Comparison of ENCODE assay signal across 8 mouse cellular contexts in genomic region chr11:58171459-58172091, GRCm38 (mm10). TPM values are rescaled to one million over a fixed set of nuclear protein-coding genes. Genes with fewer than 3 reads are reported as not detected.
DNase-seq lines count a peak whose midpoint lies in the region; ATAC-seq lines count a peak whose summit lies in the region.

Mrpl22 (plus strand) TSS chr11:58171661.

- peak within 1 kb of the TSS; percentile 70 for H3K4me3 ChIP-seq in forebrain, embryonic 14.5 days (ENCODE audit: low read depth, low read length)
- H3K4me3 ChIP-seq in neural tube, embryonic 15.5 days (replicated peaks): peak within 1 kb of the TSS; percentile 65

- peak; percentile 79 for ATAC-seq in forebrain, embryonic 14.5 days
- peak; percentile 60; the same call in 1 of the 2 replicates for ATAC-seq in neural tube, embryonic 15.5 days (ENCODE audit: low FRiP score)

- peaks cover 35% of the 10 kb centered on the region for H3K36me3 ChIP-seq in forebrain, embryonic 14.5 days (ENCODE audit: control insufficient read depth, insufficient read depth, low read length)
- peaks cover 37% of the 10 kb centered on the region for H3K36me3 ChIP-seq in neural tube, embryonic 15.5 days

- H3K9ac ChIP-seq in forebrain, embryonic 14.5 days (ENCODE audit: low read length): peak within 1 kb of the TSS; percentile 84
- H3K9ac ChIP-seq in neural tube, embryonic 15.5 days (replicated peaks): peak within 1 kb of the TSS; percentile 53

- peak; percentile 99 for DNase-seq in ES-CJ7 (ENCODE audit: low read depth, low spot score)
- peak; percentile 93 for DNase-seq in cerebellum, adult 11 months
- DNase-seq in forebrain, embryonic 14.5 days (ENCODE audit: low spot score): peak; percentile 98
- peak; percentile 96 to 98 for DNase-seq in heart, postnatal 14 days
- peak; percentile 95 for DNase-seq in layer of hippocampus, adult 11-12 months (ENCODE audit: low spot score)
- DNase-seq in lung, adult 18-20 months: peak; percentile 95 to 97
- DNase-seq in testis, postnatal 14 days (ENCODE audit: low spot score): peak; percentile 93

- H3K27ac ChIP-seq in forebrain, embryonic 14.5 days (ENCODE audit: low read depth, low read length): peak within 1 kb of the TSS; percentile 63
- peak within 1 kb of the TSS; percentile 69 for H3K27ac ChIP-seq in neural tube, embryonic 15.5 days (replicated peaks)

- 1% methylated on average over 34 of the region's 34 CpGs for WGBS in forebrain, embryonic 14.5 days
- WGBS in neural tube, embryonic 15.5 days: under 1% methylated on average over 34 of the region's 34 CpGs

- H3K27me3 ChIP-seq in forebrain, embryonic 14.5 days (replicated peaks; ENCODE audit: control insufficient read depth, insufficient read depth, low read length): no peaks in the 10 kb centered on the region
- no peaks in the 10 kb centered on the region for H3K27me3 ChIP-seq in neural tube, embryonic 15.5 days (replicated peaks)

- intact Hi-C loops in heart, postnatal 14 days (cut with DNase I): no loop called here

- H3K4me2 ChIP-seq in forebrain, embryonic 14.5 days (ENCODE audit: low read length): peak within 1 kb of the TSS; percentile 83
- H3K4me2 ChIP-seq in neural tube, embryonic 15.5 days: peak within 1 kb of the TSS; percentile 73

- H3K4me1 ChIP-seq in forebrain, embryonic 14.5 days (ENCODE audit: control insufficient read depth, insufficient read depth, low read length): peaks cover 10% of the 10 kb centered on the region
- peaks cover 27% of the 10 kb centered on the region for H3K4me1 ChIP-seq in neural tube, embryonic 15.5 days

- no peaks in the 10 kb centered on the region for H3K9me3 ChIP-seq in forebrain, embryonic 14.5 days (replicated peaks; ENCODE audit: control insufficient read depth, low read length)
- no peaks in the 10 kb centered on the region for H3K9me3 ChIP-seq in neural tube, embryonic 15.5 days (replicated peaks)

RNA-seq across cellular contexts. Expression of gene Mrpl22, which starts in this region (rescaled TPM):
- polyA plus RNA-seq in forebrain, embryonic 14.5 days (2014; fragmentation: Nextera tagmentation; extraction: Ambion mirVana): 107 and 138 TPM in 2 replicates
- total RNA-seq in heart, postnatal 14 days (2021): 10 to 100 TPM; 47.1 to 49.9 TPM
- polyA plus RNA-seq in neural tube, embryonic 15.5 days (2015; fragmentation: Nextera tagmentation; extraction: Ambion mirVana): 99.2 and 107 TPM in 2 replicates

Comparison
In these comparisons a context has a peak if more than half of its experiments do, and no peak if none do; other contexts are left out.
1. Peak in every context shown above with its lines: DNase-seq, ATAC-seq, H3K4me3 ChIP-seq and H3K27ac ChIP-seq.